Mouse (Mus musculus) limb, embryonic 12.5 days (tissue): Measurements from ENCODE around the gene Lgals12. TPM values are rescaled to one million over a fixed set of nuclear protein-coding genes. Genes with fewer than 3 reads are reported as not detected.

Experiments used
- ATAC-seq: fragments of 200-750 bp; cut with Nextera tagmentation; 2 replicates; pipeline ENCODE4 v1.8.0; 2017; ENCODE audit warnings: low read depth, moderate TSS enrichment; ENCODE audit not compliant: insufficient number of reproducible peaks, insufficient read depth, low FRiP score, low TSS enrichment
- H3K27ac ChIP-seq: fragments of 300-500 bp; sonication (generic); 2 replicates; pipeline ENCODE4 v1.5.1; 2016; ENCODE audit warnings: mild to moderate bottlenecking, moderate library complexity
- H3K27me3 ChIP-seq: fragments of 300-500 bp; sonication (generic); 2 replicates; pipeline ENCODE4 v1.6.1; 2016; ENCODE audit warnings: mild to moderate bottlenecking, moderate library complexity
- H3K36me3 ChIP-seq: fragments of 300-500 bp; sonication (generic); 2 replicates; pipeline ENCODE4 v1.6.1; 2016; ENCODE audit warnings: mild to moderate bottlenecking, moderate library complexity
- H3K4me1 ChIP-seq: fragments of 300-500 bp; sonication (generic); replicated peaks from 2 replicates; pipeline ENCODE4 v1.6.1; 2016
- H3K4me2 ChIP-seq: fragments of 300-500 bp; sonication (generic); 2 replicates; pipeline ENCODE4 v1.6.1; 2016; ENCODE audit warnings: mild to moderate bottlenecking, moderate library complexity
- H3K4me3 ChIP-seq: fragments of 300-500 bp; sonication (generic); replicated peaks from 2 replicates; pipeline ENCODE4 v1.5.1; 2016; ENCODE audit warnings: mild to moderate bottlenecking
- H3K9ac ChIP-seq: fragments of 300-500 bp; sonication (generic); replicated peaks from 2 replicates; pipeline ENCODE4 v1.6.1; 2016; ENCODE audit warnings: mild to moderate bottlenecking, moderate library complexity
- H3K9me3 ChIP-seq: fragments of 300-500 bp; sonication (generic); 2 replicates; pipeline ENCODE4 v1.6.1; 2016; ENCODE audit warnings: mild to moderate bottlenecking, moderate library complexity
- WGBS: fragments of 180-500 bp; shearing (Covaris S2); methylation state at CpG from one replicate; pipeline ENCODE4 v1.1.7; 2016; 5-methylcytosine and 5-hydroxymethylcytosine counted together
- polyA plus RNA-seq: library from polyadenylated mRNA; unstranded; fragments of >200 nt; fragmentation: Nextera tagmentation; extraction: Ambion mirVana; gene quantifications from 2 replicates; pipeline ENCODE4 v1.2.1, GENCODE M21; 2016

Gene Lgals12
- polyA plus RNA-seq, 1 experiment from 2014 or later: 0.44 TPM

GRCm38 (mm10) chr19:7605930-7606783 is 836 bp downstream of the Lgals12 start:
- no peaks in the 10 kb centered on the region for H3K27me3 ChIP-seq
- H3K9me3 ChIP-seq: no peaks in the 10 kb centered on the region
- H3K4me3 ChIP-seq: peak overlapping the region; percentile 29
- H3K36me3 ChIP-seq: no peaks in the 10 kb centered on the region
- H3K9ac ChIP-seq: no peak overlapping the region
- H3K4me1 ChIP-seq: peaks cover 33% of the 10 kb centered on the region
- H3K4me2 ChIP-seq: peak overlapping the region; percentile 64
- peak; percentile 81 for ATAC-seq
- 2% methylated on average over 15 of the region's 15 CpGs for WGBS
- peak overlapping the region; percentile 90 for H3K27ac ChIP-seq

- H3K9me3 ChIP-seq: no peaks in the 10 kb centered on the region
- no peaks in the 10 kb centered on the region for H3K36me3 ChIP-seq
- no peak for ATAC-seq
- H3K27ac ChIP-seq: peak overlapping the region; percentile 90
- no peak overlapping the region for H3K4me2 ChIP-seq
- H3K9ac ChIP-seq: no peak overlapping the region
- no peaks in the 10 kb centered on the region for H3K27me3 ChIP-seq
- H3K4me3 ChIP-seq: no peak overlapping the region
- peaks cover 39% of the 10 kb centered on the region for H3K4me1 ChIP-seq
These were observed 2.0 kb downstream of the Lgals12 start for GRCm38 (mm10) chr19:7605013-7605412.

DNA sequence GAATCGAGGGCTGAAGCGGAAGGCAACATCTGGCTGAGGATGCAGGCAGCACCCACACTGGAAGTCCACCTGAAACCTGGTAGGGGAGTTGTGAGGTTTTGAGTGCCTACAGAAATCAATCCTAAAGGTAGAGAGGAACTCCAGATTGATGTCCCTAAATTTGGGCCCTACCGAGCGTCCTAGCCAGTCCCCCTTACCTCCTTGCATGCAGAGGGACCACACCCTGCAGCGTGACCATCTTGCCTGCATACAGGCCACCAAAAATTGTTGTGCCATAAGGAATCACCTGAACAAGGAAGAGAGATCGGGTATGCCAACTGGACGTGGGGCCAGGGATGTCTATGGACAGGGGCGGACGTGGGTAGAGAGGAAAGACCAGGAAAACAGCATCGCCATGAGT is 2.9 kb downstream of the Lgals12 start:
- H3K9ac ChIP-seq: no peak overlapping the region
- H3K4me3 ChIP-seq: no peak overlapping the region
- H3K4me1 ChIP-seq: peaks cover 39% of the 10 kb centered on the region
- no peak overlapping the region for H3K4me2 ChIP-seq
- no peaks in the 10 kb centered on the region for H3K9me3 ChIP-seq
- WGBS: 92% methylated on average over 10 of the region's 10 CpGs
- no peaks in the 10 kb centered on the region for H3K27me3 ChIP-seq
- no peaks in the 10 kb centered on the region for H3K36me3 ChIP-seq
- ATAC-seq: no peak
- H3K27ac ChIP-seq: no peak overlapping the region

DNA sequence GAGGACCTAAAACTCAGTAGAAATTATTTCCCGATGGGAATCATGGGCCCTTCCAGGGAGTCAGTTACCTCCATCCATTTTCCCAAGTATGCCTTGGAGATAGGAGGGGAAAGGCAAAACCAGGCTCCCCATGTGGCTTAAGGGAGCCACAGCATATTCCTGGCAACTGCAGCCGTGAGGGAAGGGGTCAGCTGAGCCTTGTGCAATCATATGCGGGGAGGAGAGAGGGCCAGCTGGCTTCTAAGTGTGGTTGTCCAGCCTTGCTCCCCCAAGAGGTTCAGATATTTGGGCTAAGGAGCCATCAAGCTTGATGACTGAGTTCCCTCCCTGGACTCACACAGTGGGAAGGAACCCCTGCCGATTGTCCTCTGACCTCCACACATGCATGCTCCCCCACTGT is 5.4 kb downstream of the Lgals12 start:
- H3K9ac ChIP-seq: no peak overlapping the region
- no peak for ATAC-seq
- H3K4me3 ChIP-seq: no peak overlapping the region
- H3K4me2 ChIP-seq: no peak overlapping the region
- no peaks in the 10 kb centered on the region for H3K9me3 ChIP-seq
- H3K27me3 ChIP-seq: no peaks in the 10 kb centered on the region
- H3K4me1 ChIP-seq: peaks cover 28% of the 10 kb centered on the region
- no peaks in the 10 kb centered on the region for H3K36me3 ChIP-seq
- H3K27ac ChIP-seq: no peak overlapping the region
- 79% methylated on average over 4 of the region's 4 CpGs for WGBS

DNA sequence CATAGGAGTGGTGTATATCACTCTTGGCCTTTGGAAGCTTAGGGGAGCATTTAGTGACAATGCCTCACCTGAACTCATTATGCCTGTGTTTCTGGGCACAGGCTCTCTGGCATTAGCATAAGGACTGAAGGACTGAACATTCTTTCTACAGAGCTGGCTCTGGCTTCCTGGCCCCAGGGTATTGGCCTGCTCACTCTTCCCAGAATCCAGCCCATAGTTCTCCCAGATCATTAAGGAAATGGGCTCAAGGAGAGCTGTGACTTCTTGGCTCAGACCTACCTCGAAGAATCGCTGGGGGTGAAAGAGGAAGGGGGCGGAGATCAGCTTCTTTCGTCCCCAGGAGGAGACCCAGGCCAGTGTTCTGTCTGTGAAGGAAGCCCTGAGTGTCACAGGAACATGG is 8.5 kb downstream of the Lgals12 start:
- ATAC-seq: no peak
- H3K9ac ChIP-seq: no peak overlapping the region
- H3K27ac ChIP-seq: no peak overlapping the region; the same call in 1 of the 2 replicates
- no peaks in the 10 kb centered on the region for H3K9me3 ChIP-seq
- H3K27me3 ChIP-seq: no peaks in the 10 kb centered on the region
- H3K4me2 ChIP-seq: no peak overlapping the region
- H3K4me3 ChIP-seq: no peak overlapping the region
- H3K4me1 ChIP-seq: peaks cover 12% of the 10 kb centered on the region; the same call in 1 of the 2 replicates
- H3K36me3 ChIP-seq: no peaks in the 10 kb centered on the region
- WGBS: 55% methylated on average over 4 of the region's 4 CpGs

DNA sequence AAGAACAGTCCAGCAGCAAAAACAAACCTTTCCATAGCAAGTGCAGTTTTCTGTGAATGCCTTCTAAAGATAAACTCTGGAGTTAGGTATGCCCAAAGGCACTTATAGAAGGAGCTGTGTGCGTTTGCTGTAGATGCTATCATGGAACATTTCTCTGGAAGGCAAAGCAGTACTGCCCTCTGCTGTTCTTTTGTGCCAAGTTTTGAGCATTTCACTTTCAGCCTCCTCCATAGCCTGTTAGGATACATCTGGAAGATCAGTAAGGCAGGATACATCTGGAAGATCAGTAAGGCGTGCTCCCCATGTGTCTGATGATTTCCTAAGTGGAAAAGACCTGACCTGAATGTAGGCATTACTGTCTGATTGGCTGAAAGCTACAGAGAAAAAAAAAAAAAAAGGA is 11.5 kb downstream of the Lgals12 start:
- no peak overlapping the region for H3K4me3 ChIP-seq
- H3K36me3 ChIP-seq: no peaks in the 10 kb centered on the region
- no peak for ATAC-seq
- H3K9ac ChIP-seq: no peak overlapping the region
- H3K4me1 ChIP-seq: 0 out of 2 replicates have a peak, but pooled peaks cover 8% of the 10 kb centered on the region
- no peak overlapping the region for H3K4me2 ChIP-seq
- no peaks in the 10 kb centered on the region for H3K27me3 ChIP-seq
- WGBS: 9% methylated on average over 2 of the region's 2 CpGs
- H3K9me3 ChIP-seq: no peaks in the 10 kb centered on the region
- no peak overlapping the region for H3K27ac ChIP-seq

DNA sequence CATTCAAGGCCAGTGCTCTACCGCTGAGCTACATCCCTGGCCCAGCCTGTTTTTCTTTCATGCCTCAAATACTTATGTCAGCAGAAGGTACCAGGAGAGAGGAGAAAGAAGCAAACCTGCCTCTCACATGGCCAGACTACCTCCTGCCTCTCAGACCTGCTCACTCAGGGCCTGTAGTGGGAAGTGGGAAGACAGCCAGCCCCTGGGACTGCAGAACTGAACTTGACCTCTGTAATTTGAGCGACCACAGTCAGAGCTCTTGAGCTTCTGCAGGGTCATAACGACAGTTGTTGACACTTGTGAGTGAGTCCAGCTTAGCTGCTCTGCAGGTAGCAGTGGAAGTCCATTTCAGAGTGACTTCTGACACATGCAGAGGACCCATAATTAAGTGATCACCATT is 15.0 kb downstream of the Lgals12 start:
- no peaks in the 10 kb centered on the region for H3K27me3 ChIP-seq
- H3K4me2 ChIP-seq: no peak overlapping the region
- no peak overlapping the region for H3K27ac ChIP-seq
- WGBS: 48% methylated on average over 3 of the region's 3 CpGs
- no peaks in the 10 kb centered on the region for H3K36me3 ChIP-seq
- no peak overlapping the region for H3K9ac ChIP-seq
- H3K9me3 ChIP-seq: peaks cover 3% of the 10 kb centered on the region; the same call in 1 of the 2 replicates
- no peak overlapping the region for H3K4me3 ChIP-seq
- no peak for ATAC-seq
- 0 out of 2 replicates have a peak, but pooled peaks cover 2% of the 10 kb centered on the region for H3K4me1 ChIP-seq

- ATAC-seq: no peak
These were observed 16.2 kb downstream of the Lgals12 start for GRCm38 (mm10) chr19:7590795-7591194.

GRCm38 (mm10) chr19:7585764-7586163 is 21.2 kb downstream of the Lgals12 start:
- Histone ChIP-seq H3K27me3 (no peaks in the 10 kb centered on the region), H3K4me3 (no peak overlapping the region), H3K9me3 (peaks cover 3% of the 10 kb centered on the region; the same call in 1 of the 2 replicates), H3K27ac (no peak overlapping the region), H3K4me1 (peaks cover 4% of the 10 kb centered on the region; the same call in 1 of the 2 replicates), H3K36me3 (no peaks in the 10 kb centered on the region), H3K9ac (no peak overlapping the region), H3K4me2 (no peak overlapping the region)
- no peak for ATAC-seq
- 90% methylated on average over 6 of the region's 6 CpGs for WGBS

More at GRCm38 (mm10) chr19:7590795-7591194, 16.2 kb downstream of the Lgals12 start:
- no peak overlapping the region for H3K4me2 ChIP-seq
- no peak overlapping the region for H3K4me3 ChIP-seq
- H3K4me1 ChIP-seq: 0 out of 2 replicates have a peak, but pooled peaks cover 2% of the 10 kb centered on the region
- peaks cover 3% of the 10 kb centered on the region; the same call in 1 of the 2 replicates for H3K9me3 ChIP-seq
- no peak overlapping the region for H3K27ac ChIP-seq
- H3K9ac ChIP-seq: no peak overlapping the region
- no peaks in the 10 kb centered on the region for H3K27me3 ChIP-seq
- no peaks in the 10 kb centered on the region for H3K36me3 ChIP-seq

DNA sequence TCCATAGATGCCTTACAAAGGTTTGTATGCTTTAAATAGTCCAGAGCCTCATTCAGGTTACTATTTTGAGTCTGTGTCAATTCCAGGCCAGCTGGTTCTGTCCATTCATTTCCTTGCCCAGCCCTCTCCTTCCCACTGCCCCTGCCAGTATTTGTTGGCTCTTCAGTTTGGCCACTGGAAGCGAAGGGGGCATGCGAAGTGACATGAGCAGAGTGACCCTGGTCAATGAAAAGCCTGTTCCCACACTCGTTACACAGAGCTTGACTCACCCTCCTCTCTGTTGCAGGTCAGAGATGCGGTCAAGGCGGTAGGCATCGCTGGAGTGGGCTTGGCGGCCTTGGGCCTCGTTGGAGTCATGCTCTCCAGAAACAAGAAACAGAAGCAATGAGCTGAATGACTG is 21.7 kb downstream of the Lgals12 start:
- Histone ChIP-seq H3K9me3 (peaks cover 3% of the 10 kb centered on the region; the same call in 1 of the 2 replicates), H3K36me3 (no peaks in the 10 kb centered on the region), H3K27me3 (no peaks in the 10 kb centered on the region), H3K27ac (no peak overlapping the region), H3K4me2 (no peak overlapping the region), H3K4me3 (no peak overlapping the region), H3K9ac (no peak overlapping the region), H3K4me1 (peaks cover 4% of the 10 kb centered on the region; the same call in 1 of the 2 replicates)
- ATAC-seq: no peak
- WGBS: 87% methylated on average over 8 of the region's 8 CpGs

DNA sequence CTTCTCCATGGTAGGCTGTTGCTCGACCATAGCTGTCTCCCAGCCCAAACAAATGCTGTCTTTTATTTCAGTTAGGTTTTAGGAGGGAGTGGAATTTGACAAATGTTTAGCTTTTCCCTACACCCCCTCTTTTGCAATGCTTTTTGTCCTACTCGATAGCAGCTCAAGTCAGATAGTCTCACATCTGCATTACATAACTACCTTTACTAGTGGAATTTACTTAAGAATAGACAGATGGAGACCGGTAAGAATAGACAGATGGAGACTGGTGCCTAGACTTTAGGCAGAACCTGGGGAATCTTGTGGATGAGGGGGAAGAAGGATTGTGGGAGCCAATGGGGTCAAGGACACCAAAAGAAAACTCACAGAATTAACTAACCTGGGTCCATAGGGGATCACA is 23.4 kb downstream of the Lgals12 start:
- H3K27me3 ChIP-seq: no peaks in the 10 kb centered on the region
- H3K4me1 ChIP-seq: peaks cover 4% of the 10 kb centered on the region; the same call in 1 of the 2 replicates
- no peak for ATAC-seq
- H3K9me3 ChIP-seq: peaks cover 3% of the 10 kb centered on the region; the same call in 1 of the 2 replicates
- H3K9ac ChIP-seq: no peak overlapping the region
- H3K27ac ChIP-seq: no peak overlapping the region
- H3K4me2 ChIP-seq: no peak overlapping the region
- 77% methylated on average over 3 of the region's 3 CpGs for WGBS
- H3K36me3 ChIP-seq: no peaks in the 10 kb centered on the region
- H3K4me3 ChIP-seq: no peak overlapping the region
